Mouse (Mus musculus): ENCODE measurements around the gene Vash1.

The Vash1 gene

DNA sequence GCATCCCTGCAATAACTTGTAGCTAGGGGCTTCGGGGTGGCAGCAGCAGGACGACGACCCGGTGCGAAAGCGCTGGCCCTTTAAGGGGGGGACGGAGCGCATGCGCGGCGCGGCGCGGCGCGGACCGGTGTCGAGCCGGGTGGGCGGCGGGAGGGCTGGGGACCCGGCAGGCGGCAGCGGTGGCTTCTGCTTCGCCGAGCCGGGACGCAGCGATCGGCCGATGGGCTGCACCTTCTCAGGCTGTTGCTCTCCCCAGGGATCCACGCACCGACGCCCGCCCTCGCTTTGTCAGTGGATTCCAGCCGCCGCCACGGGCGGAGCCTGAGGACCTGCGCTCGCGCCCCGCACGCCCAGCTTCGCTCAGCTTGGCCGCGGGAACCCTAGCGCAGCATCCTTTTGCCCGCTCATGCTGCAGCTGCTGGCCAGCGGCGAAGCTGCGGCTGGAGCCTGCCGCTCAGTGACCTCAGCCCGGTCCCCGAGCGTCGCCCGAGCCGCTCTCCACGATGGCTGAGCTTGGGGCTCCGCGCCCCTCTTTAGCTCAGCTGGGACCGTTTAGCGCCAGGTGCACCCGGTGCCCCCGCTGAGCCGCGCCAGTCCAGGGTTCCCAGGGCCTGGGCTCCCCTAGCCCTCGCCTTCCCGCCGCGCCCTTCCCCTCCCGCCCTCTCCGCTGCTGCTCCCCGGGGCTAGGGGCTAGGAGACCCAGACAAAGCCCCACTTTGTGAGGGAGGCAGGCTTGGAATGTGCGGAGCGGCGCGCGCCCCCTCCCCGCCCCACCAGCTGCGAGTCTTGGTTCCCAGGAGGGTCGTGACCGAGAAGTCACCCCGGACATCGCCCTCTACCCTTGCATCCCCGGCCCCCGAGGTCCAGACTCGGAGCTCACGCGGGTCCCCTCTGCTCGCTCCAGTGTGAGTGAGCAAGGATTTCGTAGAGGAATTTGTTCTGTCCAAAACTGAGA lies at the start of gene Vash1:
Gene Vash1, plus strand, starts transcription at position 110 of the 955 bp plus-strand sequence.
- DNase-seq (ENCODE audit: low spot score in 2 of 2), result peak; percentile 27 to 43

DNA sequence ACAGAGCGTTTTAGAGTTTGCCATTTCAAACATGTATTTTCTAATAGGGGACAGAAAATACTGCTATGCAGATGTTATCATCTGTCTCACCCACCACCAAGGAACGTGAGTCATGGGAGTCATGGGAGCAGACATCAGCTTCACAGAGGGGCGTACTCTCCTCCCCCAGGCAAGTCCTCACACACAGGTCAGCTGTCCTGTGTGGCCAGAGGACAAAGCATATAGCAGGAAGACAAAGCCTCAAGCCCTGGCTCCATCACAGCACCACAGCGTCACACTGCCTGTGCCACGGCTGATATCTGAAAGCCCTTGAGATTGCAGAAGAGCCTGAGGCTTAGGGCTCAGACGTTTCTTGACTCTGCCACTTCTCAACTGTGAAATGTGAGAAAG lies 49.7 kb upstream of the Vash1 start:
- no peak for DNase-seq (ENCODE audit: low spot score in 2 of 2)

DNA sequence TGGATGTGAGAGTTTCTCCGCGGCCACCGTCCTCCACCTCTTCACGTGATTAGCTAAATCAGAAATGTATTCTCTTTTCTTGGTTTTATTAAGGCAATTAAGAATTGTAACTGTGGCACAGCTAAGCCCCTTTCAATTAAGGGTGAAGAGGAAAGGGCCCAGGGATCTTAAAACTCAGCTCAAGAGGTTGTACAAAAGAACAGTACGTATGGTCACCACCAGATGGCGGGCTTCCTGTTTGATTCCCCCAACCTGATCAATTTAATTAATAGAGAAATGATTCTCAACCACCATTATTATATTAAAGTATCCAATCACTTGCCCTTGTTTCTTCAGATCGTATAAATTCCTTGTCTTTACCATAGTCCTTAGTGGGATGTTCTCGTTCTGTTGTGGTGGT lies 36.7 kb upstream of the Vash1 start:
- DNase-seq (ENCODE audit: low spot score in 2 of 2), result no peak

DNA sequence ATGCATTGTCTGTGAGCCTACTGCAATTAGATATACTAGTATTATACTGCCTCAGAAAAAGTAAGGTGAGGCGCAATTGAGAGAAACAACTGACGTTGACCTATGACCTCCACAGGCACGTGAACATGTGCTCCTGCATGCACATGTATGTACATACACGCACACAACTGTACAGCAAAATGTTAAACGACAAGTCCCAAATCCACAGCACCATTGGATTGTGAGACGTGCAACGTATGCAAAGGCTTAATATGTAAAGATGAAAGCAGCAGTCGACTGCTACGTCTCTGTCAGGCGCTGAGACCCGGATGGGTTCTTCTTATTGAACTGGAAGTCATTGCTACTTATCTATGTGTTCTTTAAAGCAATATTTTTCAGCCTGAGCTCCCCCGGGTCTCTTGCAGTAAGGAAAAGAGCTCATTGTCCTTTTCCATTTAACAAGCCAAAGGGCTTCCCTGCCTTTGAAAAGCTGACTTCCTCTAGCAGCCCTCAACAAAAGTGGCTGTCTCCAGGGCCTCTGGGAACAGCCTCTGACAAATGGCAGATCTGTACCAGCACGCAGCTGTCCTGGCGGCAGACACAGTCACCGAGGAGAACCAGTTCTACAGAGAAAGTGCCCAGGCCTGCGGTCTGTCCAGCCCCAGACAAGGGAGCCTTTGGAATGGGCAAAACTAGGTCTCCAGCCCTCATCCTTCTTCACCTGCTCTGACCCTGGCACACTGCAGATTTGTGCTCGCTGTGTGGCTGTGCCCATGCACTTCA lies 33.8 kb upstream of the Vash1 start:
- DNase-seq (ENCODE audit: low spot score in 2 of 2), result no peak

DNA sequence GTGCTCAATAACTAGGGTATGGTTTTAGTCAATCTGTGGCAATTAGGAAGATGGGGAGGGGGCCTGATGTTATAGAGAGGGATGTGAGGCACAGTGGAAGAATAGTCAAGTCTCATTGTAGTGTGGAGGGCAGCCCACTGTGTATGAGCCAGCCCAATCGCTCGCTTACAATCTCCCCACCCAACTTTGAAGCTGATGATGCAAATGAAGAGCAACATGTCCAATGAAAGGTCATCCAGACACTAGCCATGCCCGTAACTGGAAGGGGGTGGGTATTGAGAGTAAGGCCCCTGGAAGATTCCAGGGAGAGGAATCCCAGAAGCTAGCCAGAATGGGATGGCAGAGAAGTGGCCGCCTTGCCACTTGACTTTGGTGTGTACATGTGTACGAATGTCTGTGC lies 33.0 kb upstream of the Vash1 start:
- no peak for DNase-seq (ENCODE audit: low spot score in 2 of 2)

DNA sequence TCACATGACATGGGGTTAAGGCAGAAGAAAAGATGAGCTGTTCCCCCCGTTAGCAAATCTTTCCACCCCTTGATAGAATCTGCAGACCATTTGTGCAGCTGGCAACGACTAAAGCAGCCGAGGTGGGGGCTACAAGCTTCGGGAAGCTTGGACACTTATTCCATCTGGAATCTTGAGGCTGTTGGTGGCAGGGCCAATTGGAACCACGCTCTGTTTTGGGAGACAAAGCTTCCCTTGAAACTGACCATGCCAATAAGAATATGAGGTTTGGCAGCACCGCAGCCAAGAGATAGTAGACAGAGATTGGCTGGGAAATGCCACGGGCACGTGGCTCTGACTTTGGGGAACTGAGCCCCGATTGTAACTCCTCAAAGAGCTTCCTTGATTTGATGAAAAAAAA lies 31.7 kb upstream of the Vash1 start:
- DNase-seq (ENCODE audit: low spot score in 2 of 2), result no peak

DNA sequence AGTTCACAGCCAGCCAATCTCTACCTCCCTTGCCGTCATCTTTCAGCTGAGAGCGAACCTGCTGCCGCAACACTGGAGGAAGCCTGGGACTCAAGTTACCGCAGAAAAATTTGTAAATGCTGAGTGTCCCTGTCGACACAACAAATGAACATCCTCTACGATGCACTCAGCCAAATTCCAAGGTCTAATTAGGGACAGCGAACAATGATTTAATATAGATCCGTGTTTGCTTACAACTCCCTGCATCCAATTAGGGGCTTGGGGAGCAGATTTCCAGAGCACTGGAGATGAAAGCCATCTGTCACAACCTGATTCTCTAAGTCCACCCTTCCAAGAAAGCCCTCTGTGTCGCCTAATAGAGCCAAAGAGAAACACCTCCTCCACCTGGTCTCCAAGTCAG lies 31.2 kb upstream of the Vash1 start:
- no peak for DNase-seq (ENCODE audit: low spot score in 2 of 2)

DNA sequence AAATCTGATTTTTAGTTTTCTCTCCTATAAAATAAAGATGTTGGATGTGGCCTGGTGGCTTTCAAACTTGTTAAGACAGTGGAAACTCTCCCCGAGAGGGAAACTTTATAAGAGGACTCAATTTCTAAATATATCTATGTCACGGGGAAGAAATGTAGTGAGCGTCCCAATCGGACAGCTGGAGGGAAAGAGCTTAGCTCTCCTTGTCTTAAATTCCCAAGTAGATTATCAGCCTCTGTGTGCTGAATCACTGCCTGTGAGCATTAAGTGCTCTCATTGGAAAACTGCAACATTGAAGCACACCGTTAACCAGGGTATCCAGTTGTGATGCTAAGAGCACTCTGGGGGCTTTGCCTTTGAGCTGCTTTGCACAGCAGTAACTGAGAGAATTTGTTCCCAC lies 30.8 kb upstream of the Vash1 start:
- DNase-seq (ENCODE audit: low spot score in 2 of 2), result no peak

DNA sequence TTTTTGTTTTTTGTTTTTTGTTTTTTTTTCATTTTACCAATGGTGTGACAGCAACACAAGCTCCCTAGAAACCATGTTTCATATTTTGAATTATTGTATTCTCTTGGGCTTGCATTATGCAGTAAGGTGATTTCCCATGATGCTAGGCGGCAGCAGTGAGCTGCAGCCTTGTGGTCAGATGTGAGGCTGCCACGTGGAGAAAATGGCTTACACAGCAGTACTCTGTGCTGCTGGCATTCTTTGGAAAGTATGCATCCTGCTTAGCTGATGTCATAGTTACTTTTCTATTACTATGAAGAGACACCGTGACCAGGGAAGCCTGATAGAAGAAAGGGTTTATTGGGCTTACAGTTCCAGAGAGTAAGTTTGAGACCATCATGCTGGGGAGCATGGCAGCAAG lies 30.0 kb upstream of the Vash1 start:
- DNase-seq (ENCODE audit: low spot score in 2 of 2), result no peak

DNA sequence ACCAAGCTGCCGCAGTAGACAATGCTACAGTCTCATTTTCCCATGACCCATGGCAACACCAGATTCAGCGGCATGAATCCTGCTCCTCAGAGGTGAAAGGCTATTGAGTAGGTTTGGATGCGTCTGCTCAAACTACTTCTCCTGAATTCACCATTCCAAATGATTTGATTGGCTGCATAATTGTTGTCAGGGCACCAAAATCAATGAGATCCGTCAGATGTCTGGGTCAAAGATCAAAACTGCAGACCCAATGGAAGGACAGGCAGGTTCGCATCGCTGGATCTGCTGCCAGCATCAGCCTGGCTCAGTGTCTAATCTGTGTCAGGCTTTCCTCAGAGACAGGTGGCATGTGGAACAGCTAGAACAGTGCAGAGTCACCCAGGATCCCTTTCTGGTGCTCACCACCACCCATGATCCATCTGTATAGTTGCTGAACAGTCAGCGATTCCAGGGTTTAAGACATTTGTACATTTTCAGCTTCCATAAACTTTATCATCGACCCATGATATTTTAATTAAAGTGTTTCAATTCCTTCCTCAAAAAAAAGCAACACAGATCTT lies 27.1 kb upstream of the Vash1 start:
- no peak for DNase-seq (ENCODE audit: low spot score in 2 of 2)

DNA sequence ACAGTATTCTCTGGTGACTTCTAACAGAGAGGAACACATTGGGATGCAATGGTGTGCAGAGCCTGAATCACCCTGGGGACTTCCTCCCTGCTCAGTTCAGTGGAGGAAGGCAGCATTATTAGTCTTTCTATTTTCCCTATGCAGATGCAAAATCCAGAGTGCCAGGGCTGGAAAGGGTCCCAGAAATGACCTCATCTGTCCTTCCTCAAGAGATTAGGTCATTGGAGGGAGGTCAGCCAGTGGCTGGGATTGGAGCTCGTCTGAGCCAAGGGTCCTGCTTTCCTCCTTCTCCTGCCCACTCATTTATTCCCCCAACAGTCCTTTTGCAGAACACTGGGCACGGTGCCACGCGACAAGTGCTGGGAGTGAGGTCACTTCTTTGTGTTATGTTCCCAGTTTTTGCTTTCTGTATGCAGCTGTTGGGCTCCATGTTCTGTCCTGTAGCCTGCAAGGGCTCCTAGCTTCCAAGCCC lies 25.9 kb upstream of the Vash1 start:
- DNase-seq (ENCODE audit: low spot score in 2 of 2), result peak; percentile 14 to 59

DNA sequence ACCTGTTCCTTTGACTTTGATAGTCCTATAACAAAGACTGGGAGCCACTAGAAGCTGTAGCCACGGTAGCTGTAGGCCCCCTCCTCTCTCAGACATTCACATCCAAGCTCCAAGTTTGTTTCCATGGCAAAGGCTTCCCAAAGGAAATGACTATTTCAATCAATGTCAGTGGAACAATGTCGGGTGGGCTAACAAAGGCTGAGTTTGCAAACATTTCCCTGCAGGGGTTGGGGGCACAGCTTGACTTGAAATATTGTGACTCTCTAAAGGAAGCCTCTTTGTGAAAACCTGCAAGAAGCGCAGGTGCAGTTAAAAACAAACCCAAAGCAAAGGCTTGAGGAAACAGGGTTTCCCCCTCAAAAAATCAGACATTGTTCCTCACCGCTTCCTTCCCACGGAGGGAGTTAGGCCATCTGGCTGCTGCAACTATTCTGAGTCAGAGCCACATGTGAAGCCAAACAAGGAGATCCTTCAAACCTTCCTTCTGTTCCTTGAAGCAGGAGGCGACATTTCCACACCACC lies 19.0 kb upstream of the Vash1 start:
- DNase-seq (ENCODE audit: low spot score in 2 of 2), result no peak

DNA sequence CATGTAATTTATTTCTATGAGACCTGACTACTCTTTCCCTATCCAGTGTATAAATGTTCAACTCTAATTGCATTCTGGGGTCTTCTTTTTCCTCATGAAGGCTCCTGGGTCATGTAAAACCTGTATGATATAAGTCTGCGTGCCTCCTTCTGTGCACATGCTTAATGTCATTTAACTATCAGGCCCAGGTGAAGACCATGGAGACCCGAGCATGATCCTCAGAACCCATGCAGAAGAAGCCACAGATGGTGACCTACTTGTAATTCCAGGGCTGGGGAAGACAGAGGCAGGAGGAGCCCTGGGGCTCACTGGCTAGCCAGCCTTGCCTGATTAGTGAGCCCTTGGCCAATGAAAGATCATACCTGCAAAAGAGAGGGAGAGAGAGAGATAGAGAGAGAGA lies 18.0 kb upstream of the Vash1 start:
- no peak for DNase-seq (ENCODE audit: low spot score in 2 of 2)

DNA sequence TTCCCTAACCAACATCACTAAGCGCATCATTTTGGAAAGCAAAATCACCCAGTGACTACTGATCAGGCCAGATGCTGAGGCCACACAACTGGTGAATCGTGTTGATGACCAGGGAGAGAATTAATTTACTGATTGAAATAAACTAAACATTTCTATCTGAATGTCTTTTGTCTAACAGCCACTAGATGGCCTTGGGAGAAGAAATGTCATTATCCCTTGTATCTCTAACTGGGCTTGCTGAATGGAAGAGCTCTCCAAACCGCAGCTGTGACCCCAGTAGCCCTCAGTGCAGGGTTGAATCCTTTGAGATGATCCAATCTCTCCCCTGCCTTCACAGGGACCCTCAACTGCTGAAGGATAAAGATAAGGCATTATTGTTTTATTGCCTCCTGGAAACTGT lies 12.8 kb upstream of the Vash1 start:
- no peak for DNase-seq (ENCODE audit: low spot score in 2 of 2)

DNA sequence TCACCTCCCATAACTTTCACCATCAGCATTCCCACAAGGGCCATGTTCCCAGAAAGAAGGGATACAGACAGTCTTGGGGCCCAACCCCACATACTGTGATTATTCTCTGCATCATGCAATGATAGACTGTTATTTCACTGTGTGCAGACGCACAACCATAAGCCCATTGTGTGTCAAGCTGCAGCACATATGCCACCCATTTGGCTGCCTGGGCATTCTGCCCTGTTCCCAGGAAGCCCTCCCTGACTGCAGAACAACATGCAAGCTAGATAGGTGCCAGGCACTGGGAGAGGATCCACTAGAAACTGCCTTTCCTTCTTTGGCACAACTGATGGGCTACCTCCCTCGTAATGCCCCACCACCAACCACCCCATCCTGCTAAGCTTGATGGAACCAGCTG lies 10.1 kb upstream of the Vash1 start:
- no peak for DNase-seq (ENCODE audit: low spot score in 2 of 2)

DNA sequence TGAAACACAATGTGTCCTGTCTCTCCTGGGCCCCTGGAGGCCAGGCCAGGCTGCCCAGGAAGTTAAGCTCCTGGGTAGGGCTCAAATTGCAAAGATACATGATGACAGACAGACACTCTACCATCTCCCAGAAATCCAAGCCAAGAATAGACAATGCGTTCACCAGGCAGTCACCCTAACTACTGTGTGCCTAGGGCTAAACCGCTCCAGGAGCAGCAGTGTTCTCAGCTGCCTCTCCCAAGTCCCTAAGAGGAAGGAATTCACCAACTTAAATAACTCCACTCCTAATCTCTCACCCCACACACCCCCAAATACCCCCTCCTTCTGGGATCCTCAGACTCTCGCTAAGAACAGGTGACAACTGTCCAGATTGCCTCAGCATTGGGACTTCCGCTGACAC lies 6.4 kb upstream of the Vash1 start:
- DNase-seq (ENCODE audit: low spot score in 2 of 2), result no peak

DNA sequence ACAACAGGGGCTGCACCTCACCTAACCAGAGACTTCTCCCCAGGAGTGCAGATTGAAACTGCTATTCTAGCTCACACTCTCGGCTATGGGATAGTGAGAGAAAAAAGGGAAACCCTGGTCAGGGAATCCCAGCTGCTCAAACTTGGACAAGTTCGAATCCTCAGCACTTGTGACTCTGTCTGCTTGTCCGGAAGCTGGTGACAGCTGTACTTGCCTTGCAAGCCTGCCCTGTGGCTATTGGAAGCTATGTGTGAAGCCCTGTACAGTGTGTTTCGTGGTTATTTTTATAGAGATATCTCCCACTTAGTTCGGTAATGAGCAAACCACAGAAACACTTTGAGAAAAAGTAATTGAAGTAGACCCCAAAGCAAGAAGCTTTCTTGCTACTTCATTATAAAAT lies 6.0 kb upstream of the Vash1 start:
- DNase-seq (ENCODE audit: low spot score in 2 of 2), result no peak

DNA sequence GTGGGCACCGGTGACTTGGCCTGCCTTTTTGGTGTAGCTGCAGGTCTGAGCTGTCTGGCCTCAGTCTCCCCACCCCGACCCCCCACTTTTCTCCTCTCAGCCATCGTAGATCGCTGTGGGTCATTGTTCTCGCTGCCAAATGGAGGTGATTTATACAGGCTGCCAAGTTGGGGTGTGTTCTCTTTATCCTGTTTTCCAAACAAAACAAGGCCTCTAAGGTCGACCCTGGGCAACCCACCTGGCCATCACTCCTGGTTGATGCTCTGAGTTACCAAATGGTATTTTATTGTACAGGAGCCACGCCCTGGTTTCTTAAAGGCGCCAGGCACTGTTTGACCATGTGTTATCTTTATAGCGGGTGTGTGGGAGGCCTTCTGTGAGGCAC lies 1.0 kb downstream of the Vash1 start:
- no peak for DNase-seq (ENCODE audit: low spot score in 2 of 2)

DNA sequence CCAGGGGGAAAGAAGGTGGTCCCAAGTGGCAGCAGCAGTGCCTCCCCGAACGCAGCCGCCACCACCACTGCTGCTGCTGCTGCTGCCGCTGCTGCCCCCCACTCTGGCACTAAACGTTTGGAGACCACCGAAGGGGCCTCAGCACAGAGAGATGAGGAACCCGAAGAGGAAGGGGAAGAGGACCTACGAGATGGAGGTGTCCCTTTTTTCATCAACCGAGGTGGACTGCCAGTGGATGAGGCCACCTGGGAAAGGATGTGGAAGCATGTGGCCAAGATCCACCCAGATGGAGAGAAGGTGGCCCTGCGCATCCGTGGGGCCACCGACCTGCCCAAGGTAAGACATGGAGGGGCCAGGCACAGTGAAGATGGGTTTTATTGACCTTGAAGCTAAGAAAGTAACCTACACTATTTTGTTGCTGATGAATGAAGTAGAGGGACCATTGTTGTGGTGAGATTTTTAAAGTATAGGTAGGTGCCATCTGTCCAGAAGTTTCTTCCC lies 1.5 kb downstream of the Vash1 start:
- DNase-seq (ENCODE audit: low spot score in 2 of 2), result no peak

DNA sequence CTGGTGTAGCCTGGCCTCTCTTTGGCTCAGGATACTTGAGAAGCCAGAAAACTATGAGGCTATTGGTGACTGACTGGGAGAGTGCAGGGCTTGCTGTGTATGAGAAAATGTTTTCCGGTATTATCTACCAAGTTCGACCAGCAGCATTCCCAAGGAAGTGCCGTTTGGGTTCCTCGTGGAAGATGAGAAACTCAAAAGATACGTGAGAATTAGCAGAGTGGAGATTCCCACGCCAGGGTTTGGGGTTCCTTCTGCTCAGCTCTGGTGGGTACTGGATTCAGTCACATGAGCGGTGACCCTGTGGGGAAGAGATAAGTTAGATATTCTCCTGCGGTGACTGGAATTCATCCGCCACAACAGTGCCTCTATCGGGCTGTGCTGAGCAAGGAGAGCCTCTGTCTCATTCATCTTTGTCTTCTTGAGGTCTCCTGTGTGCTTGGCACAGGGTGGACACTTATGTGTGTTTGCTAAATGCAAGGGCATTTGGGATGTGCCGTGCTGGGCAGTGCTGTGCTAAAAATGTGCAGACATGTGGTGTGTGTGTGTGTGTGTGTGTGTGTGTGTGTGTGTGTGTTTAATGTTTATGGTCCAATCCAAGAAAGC lies 2.2 kb downstream of the Vash1 start:
- DNase-seq (ENCODE audit: low spot score in 2 of 2), result no peak

DNA sequence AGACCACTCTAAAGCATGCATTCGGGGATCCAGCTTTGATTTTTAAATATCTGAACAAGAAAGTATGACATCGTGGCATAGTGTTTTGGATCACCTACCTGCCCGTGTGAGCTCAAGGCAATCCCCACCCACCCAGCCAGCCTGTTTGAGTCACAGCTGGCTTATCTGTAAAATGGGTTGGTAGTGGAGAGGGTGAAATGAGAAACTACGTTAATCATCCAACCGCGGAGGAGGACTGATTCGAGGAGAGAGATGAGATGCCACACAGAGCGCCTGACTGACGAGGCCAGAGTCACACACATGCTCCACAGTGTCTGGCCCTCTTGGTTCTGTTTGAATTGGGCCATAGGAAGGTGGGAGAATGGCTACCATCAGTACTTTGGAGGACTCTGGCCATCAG lies 3.1 kb downstream of the Vash1 start:
- DNase-seq (ENCODE audit: low spot score in 2 of 2), result no peak

DNA sequence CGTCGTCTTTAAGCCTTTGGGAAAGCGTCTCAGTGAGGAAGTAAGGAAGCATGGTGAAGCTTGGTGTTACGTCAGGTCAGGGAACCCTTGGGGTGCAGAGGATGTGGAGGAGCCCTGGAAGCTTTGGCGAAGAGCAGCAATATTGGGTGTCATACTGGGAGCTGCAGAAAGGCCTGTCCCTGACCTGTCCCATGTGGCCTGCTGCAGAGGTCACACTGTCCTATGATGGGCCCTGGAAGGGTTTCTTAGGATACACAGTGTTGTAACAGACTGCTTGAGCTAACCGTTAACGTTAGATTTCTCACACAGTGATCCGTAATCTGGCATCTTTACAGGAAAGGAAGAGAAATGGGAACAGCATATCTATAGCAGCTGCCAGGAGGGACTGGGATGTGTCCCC lies 3.7 kb downstream of the Vash1 start:
- DNase-seq (ENCODE audit: low spot score in 2 of 2), result no peak
